In the genomic region with DNA sequence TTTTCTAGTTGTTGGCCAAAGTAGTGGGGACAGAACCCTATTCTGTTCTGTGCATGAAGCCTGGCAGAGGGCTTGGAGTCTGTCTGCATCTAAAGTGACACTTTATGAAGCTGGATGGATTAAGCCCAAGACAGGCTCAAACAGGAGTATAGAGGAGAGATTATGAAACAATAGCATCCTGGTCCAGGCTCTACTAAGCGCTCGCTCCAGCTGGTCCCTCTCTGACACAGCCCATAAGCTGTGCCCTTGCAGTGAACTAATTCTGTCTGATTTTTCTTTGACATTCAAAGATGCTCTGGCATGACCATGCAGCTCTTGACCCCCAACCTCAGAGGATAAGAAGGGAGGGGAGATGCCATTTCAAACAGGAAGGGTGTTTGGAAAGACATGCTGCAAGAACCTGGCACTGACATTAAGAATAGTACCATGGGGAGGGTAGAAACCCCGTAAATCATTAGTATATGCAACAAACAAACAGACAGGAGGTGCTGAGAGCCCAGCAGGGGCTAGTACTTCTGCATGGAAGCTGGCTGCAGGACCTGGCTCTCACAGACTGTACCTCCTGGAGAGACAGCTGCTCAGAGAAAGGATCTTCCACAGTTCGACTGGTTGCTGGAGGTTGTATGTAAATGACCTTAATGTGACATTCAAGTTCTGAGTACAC, we compare ENCODE assay signal across 26 mouse cellular contexts.
DNase-seq lines count a peak whose midpoint lies in the region; ATAC-seq lines count a peak whose summit lies in the region.
"Had no signal": no experiment of that assay in that cellular context is flagged by ENCODE, and none has a peak within 500 bp of the region (broad histone marks: within the 10 kb centered on the region; RNA-seq: fewer than 3 reads in every experiment).

No protein-coding gene starts in this region.

- no peak overlapping the region for H3K4me3 ChIP-seq in hindbrain, embryonic 15.5 days
- no peak overlapping the region for H3K4me3 ChIP-seq in hindbrain, embryonic 10.5 days
- no peak overlapping the region for H3K4me3 ChIP-seq in lung, embryonic 16.5 days (ENCODE audit: low read length)
- no peak overlapping the region for H3K4me3 ChIP-seq in midbrain, embryonic 13.5 days (replicated peaks)
- H3K4me3 ChIP-seq: embryonic facial prominence, embryonic 15.5 days; heart, adult 2 months; heart, embryonic 13.5 days; layer of hippocampus, adult 2 months; limb, embryonic 12.5 days; liver, embryonic 12.5 days; stomach, embryonic 15.5 days had no signal

- no peak overlapping the region for H3K9ac ChIP-seq in hindbrain, embryonic 15.5 days
- H3K9ac ChIP-seq in lung, embryonic 16.5 days (ENCODE audit: low read length), result no peak overlapping the region
- H3K9ac ChIP-seq in midbrain, embryonic 13.5 days (replicated peaks), result no peak overlapping the region
- H3K9ac ChIP-seq: embryonic facial prominence, embryonic 15.5 days; heart, embryonic 13.5 days; limb, embryonic 12.5 days; liver, embryonic 12.5 days; stomach, embryonic 15.5 days had no signal

- no peak overlapping the region for H3K4me2 ChIP-seq in hindbrain, embryonic 15.5 days
- H3K4me2 ChIP-seq in lung, embryonic 16.5 days (ENCODE audit: low read depth, low read length), result no peak overlapping the region
- no peak overlapping the region for H3K4me2 ChIP-seq in midbrain, embryonic 13.5 days (replicated peaks)
- H3K4me2 ChIP-seq: embryonic facial prominence, embryonic 15.5 days; heart, embryonic 13.5 days; limb, embryonic 12.5 days; liver, embryonic 12.5 days; stomach, embryonic 15.5 days had no signal

- 0 out of 2 replicates have a peak, but pooled peaks cover 3% of the 10 kb centered on the region for H3K4me1 ChIP-seq in hindbrain, embryonic 15.5 days (replicated peaks)
- H3K4me1 ChIP-seq in hindbrain, embryonic 10.5 days (replicated peaks), result peaks cover 10% of the 10 kb centered on the region; the same call in 1 of the 2 replicates
- H3K4me1 ChIP-seq in lung, embryonic 16.5 days (replicated peaks; ENCODE audit: control insufficient read depth, insufficient read depth, low read length), result no peaks in the 10 kb centered on the region
- peaks cover 15% of the 10 kb centered on the region for H3K4me1 ChIP-seq in midbrain, embryonic 13.5 days (replicated peaks)
- H3K4me1 ChIP-seq: embryonic facial prominence, embryonic 15.5 days; heart, embryonic 13.5 days; limb, embryonic 12.5 days; liver, embryonic 12.5 days; stomach, embryonic 15.5 days had no signal

- no peaks in the 10 kb centered on the region for H3K9me3 ChIP-seq in hindbrain, embryonic 15.5 days
- H3K9me3 ChIP-seq in hindbrain, embryonic 10.5 days, result no peaks in the 10 kb centered on the region
- peaks cover 7% of the 10 kb centered on the region for H3K9me3 ChIP-seq in lung, embryonic 16.5 days (ENCODE audit: control insufficient read depth, low read length)
- no peaks in the 10 kb centered on the region for H3K9me3 ChIP-seq in midbrain, embryonic 13.5 days
- H3K9me3 ChIP-seq: embryonic facial prominence, embryonic 15.5 days; stomach, embryonic 15.5 days had no signal

- 44% methylated on average over 4 of the region's 4 CpGs for WGBS in hindbrain, embryonic 15.5 days
- 59% methylated on average over 4 of the region's 4 CpGs for WGBS in hindbrain, embryonic 10.5 days
- 41% methylated on average over 4 of the region's 4 CpGs for WGBS in lung, embryonic 16.5 days
- WGBS in midbrain, embryonic 13.5 days, result 28% methylated on average over 4 of the region's 4 CpGs

- peak; percentile 48; the same call in 1 of the 2 replicates for ATAC-seq in hindbrain, embryonic 15.5 days (ENCODE audit: low FRiP score, low read depth)
- ATAC-seq in lung, embryonic 16.5 days (ENCODE audit: low read depth), result peak; percentile 84
- peak; percentile 71; the same call in 1 of the 2 replicates for ATAC-seq in midbrain, embryonic 13.5 days
- ATAC-seq: forebrain, embryonic 16.5 days; intestine, postnatal 0 days; liver, embryonic 12.5 days; Patski had no signal

- H3K27me3 ChIP-seq in hindbrain, embryonic 15.5 days, result no peaks in the 10 kb centered on the region
- H3K27me3 ChIP-seq in hindbrain, embryonic 10.5 days (ENCODE audit: insufficient read depth, poor library complexity, severe bottlenecking), result no peaks in the 10 kb centered on the region
- no peaks in the 10 kb centered on the region for H3K27me3 ChIP-seq in lung, embryonic 16.5 days (ENCODE audit: control insufficient read depth, insufficient read depth, low read depth, low read length)
- H3K27me3 ChIP-seq in midbrain, embryonic 13.5 days, result no peaks in the 10 kb centered on the region
- H3K27me3 ChIP-seq: CH12.LX; embryonic facial prominence, embryonic 15.5 days; heart, embryonic 13.5 days; limb, embryonic 12.5 days; liver, embryonic 12.5 days; Patski; stomach, embryonic 15.5 days had no signal

- no peaks in the 10 kb centered on the region for H3K36me3 ChIP-seq in hindbrain, embryonic 15.5 days
- no peaks in the 10 kb centered on the region for H3K36me3 ChIP-seq in hindbrain, embryonic 10.5 days
- no peaks in the 10 kb centered on the region for H3K36me3 ChIP-seq in lung, embryonic 16.5 days (ENCODE audit: control insufficient read depth, insufficient read depth, low read length)
- H3K36me3 ChIP-seq in midbrain, embryonic 13.5 days, result no peaks in the 10 kb centered on the region
- H3K36me3 ChIP-seq: embryonic facial prominence, embryonic 15.5 days; G1E; heart, embryonic 13.5 days; limb, embryonic 12.5 days; liver, embryonic 12.5 days; stomach, embryonic 15.5 days had no signal

- no peak for DNase-seq in hindbrain, embryonic 10.5 days (ENCODE audit: low spot score)
- no peak for DNase-seq in lung, postnatal 36 days
- peak; percentile 23 for DNase-seq in lung, postnatal 10 days
- DNase-seq in frontal cortex, postnatal 36 days (ENCODE audit: low spot score in 2 of 2), result no peak
- DNase-seq: adrenal gland, adult 8-10 months; B cell, adult 2 months; cerebellum, adult 8-10 months; gastrocnemius, postnatal 14 days; heart, adult 2 months; kidney, postnatal 25 days; thymus, adult 2 months had no signal

- H3K27ac ChIP-seq in hindbrain, embryonic 15.5 days (replicated peaks), result no peak overlapping the region
- H3K27ac ChIP-seq in hindbrain, embryonic 10.5 days, result no peak overlapping the region
- H3K27ac ChIP-seq in lung, embryonic 16.5 days (ENCODE audit: low read length), result no peak overlapping the region
- H3K27ac ChIP-seq in midbrain, embryonic 13.5 days, result no peak overlapping the region
- H3K27ac ChIP-seq: embryonic facial prominence, embryonic 15.5 days; heart, adult 2 months; heart, embryonic 13.5 days; layer of hippocampus, adult 2 months; limb, embryonic 12.5 days; liver, embryonic 12.5 days; macrophage; stomach, embryonic 15.5 days had no signal
